Mouse (Mus musculus) liver, postnatal 0 days (tissue): ENCODE results near the gene Lonp2.

ENCODE experiments used
- CTCF ChIP-seq: sonication (generic); IDR thresholded peaks from 2 replicates; pipeline ENCODE4 v1.5.1; 2016; ENCODE audit warnings: antibody characterized with exemption, low read depth
- EP300 ChIP-seq: IDR thresholded peaks from 2 replicates; pipeline ENCODE4 v1.6.1; 2016; ENCODE audit warnings: antibody characterized with exemption, low read depth, mild to moderate bottlenecking

GRCm38 (mm10) chr8:86637826-86638225 lies 14.0 kb downstream of the Lonp2 start:
- TF ChIP-seq CTCF (no peak), EP300 (no peak)
